Mouse (Mus musculus): Measurements from ENCODE around the gene Zfp786. TPM values are rescaled to one million over a fixed set of nuclear protein-coding genes. Genes with fewer than 3 reads are reported as not detected.
"Not testable (repeated sequence)": the region's sequence is repeated elsewhere in the genome, so short reads cannot be mapped to it uniquely, and the experiment has no call there.

Gene Zfp786
- polyA plus RNA-seq, 1 experiment from 2014 or later, result 2.4 TPM

DNA sequence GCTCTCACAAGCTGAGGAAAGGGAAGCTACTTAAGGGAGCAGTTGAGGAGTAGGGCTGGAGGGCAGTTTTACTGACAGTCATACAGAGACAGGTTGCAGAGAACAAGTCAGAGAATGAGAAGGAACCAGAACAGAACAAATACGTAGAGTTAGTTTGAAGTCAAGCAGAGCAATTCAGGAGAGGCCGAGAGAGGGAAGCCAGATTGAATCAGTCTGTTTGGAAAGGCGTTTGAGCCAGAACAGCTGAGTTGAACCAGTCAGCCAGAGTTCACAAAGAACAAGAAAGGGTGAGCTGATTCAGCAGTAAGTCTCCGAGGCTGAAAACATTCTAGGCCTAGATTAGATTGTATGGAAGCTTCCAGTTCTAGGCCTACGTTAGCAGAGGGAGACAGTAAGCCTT, 37.4 kb downstream of the Zfp786 start:
- Histone ChIP-seq H3K9me3 (no peaks in the 10 kb centered on the region), H3K4me3 (replicated peaks) (no peak overlapping the region), H3K4me2 (replicated peaks) (no peak overlapping the region), H3K9ac (no peak overlapping the region), H3K36me3 (peaks cover 28% of the 10 kb centered on the region), H3K27ac (no peak overlapping the region), H3K27me3 (replicated peaks) (no peaks in the 10 kb centered on the region), H3K4me1 (replicated peaks) (0 out of 2 replicates have a peak, but pooled peaks cover 2% of the 10 kb centered on the region)
- no peak for ATAC-seq
- WGBS, result 43% methylated on average over 5 of the region's 5 CpGs

DNA sequence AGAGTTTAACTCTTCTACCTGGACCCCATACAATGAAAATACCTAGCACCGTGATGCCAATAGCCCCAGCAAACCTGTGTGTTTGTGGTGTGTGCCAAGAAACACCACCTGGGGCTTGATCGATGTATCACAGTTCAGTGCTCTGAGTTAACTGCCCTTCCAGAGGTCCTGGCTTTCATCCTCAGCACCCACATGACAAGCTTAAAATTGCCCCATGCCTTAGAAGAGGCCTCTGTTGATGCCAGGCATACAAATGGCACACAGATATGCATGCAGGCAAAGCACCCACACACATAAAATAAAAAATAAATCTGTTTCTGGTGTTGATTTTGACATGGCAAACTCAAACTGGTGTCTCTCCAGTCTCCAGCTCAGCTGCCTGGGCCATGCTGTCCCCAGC, 38.1 kb downstream of the Zfp786 start:
- Histone ChIP-seq H3K9me3 (no peaks in the 10 kb centered on the region), H3K36me3 (peaks cover 23% of the 10 kb centered on the region), H3K4me3 (replicated peaks) (no peak overlapping the region), H3K27ac (no peak overlapping the region), H3K27me3 (replicated peaks) (no peaks in the 10 kb centered on the region), H3K9ac (no peak overlapping the region), H3K4me1 (replicated peaks) (0 out of 2 replicates have a peak, but pooled peaks cover 2% of the 10 kb centered on the region), H3K4me2 (replicated peaks) (no peak overlapping the region)
- whole genome bisulfite sequencing, result 96% methylated on average over 2 of the region's 2 CpGs
- no peak for ATAC-seq

DNA sequence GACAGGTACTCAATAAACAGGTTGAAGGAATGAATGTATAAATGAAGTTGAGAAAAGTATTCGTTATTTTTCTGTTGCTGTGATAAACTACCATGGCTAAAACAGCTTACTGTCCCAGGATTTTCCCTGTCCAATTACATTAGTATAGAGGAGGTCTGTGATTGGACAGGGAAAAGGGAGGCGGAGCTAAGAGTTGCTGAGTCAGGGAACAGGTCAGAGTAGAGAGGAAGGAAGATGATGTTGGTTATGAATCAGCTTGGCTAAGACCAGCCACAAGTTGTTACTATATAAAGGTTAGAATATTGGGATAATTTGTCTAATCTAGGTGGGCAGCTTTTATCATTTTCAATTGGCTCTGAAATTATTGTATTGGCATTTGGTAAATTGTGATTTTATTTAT, 39.9 kb downstream of the Zfp786 start:
- no peak overlapping the region for H3K9ac ChIP-seq
- 46% methylated on average over 2 of the region's 2 CpGs for WGBS
- H3K4me3 ChIP-seq (replicated peaks), result no peak overlapping the region
- no peak overlapping the region for H3K4me2 ChIP-seq (replicated peaks)
- H3K27me3 ChIP-seq (replicated peaks), result no peaks in the 10 kb centered on the region
- H3K27ac ChIP-seq, result no peak overlapping the region
- 0 out of 2 replicates have a peak, but pooled peaks cover 2% of the 10 kb centered on the region for H3K4me1 ChIP-seq (replicated peaks)
- H3K36me3 ChIP-seq, result peaks cover 8% of the 10 kb centered on the region
- no peaks in the 10 kb centered on the region for H3K9me3 ChIP-seq
- no peak for ATAC-seq

DNA sequence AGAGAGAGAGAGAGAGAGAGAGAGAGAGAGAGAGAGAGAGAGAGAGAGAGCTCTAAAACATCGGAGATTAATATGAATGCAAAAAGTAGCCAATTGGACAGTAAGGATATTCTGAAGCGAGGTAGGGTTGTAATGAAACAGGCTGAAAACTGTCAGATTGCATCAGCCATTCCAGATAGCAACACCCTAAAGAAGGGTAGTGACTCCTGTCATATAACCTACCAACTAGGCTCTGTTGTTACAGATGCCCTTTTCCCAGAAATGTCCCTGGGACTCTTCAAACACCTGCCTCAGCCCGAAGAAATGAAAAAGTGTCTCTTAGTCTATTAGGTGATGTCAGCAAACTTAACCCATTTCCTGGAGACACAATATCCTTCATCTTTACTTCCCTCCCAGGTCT, 41.8 kb downstream of the Zfp786 start:
- H3K27me3 ChIP-seq (replicated peaks), result no peaks in the 10 kb centered on the region
- 21% methylated on average over 3 of the region's 3 CpGs for WGBS
- 0 out of 2 replicates have a peak, but pooled peaks cover 2% of the 10 kb centered on the region for H3K4me1 ChIP-seq (replicated peaks)
- no peak for ATAC-seq
- H3K9ac ChIP-seq, result peak overlapping the region; percentile 60
- H3K9me3 ChIP-seq, result no peaks in the 10 kb centered on the region
- H3K4me3 ChIP-seq (replicated peaks), result peak overlapping the region; percentile 45
- peak overlapping the region; percentile 89 for H3K27ac ChIP-seq
- H3K4me2 ChIP-seq (replicated peaks), result peak overlapping the region; percentile 66
- H3K36me3 ChIP-seq, result no peaks in the 10 kb centered on the region

DNA sequence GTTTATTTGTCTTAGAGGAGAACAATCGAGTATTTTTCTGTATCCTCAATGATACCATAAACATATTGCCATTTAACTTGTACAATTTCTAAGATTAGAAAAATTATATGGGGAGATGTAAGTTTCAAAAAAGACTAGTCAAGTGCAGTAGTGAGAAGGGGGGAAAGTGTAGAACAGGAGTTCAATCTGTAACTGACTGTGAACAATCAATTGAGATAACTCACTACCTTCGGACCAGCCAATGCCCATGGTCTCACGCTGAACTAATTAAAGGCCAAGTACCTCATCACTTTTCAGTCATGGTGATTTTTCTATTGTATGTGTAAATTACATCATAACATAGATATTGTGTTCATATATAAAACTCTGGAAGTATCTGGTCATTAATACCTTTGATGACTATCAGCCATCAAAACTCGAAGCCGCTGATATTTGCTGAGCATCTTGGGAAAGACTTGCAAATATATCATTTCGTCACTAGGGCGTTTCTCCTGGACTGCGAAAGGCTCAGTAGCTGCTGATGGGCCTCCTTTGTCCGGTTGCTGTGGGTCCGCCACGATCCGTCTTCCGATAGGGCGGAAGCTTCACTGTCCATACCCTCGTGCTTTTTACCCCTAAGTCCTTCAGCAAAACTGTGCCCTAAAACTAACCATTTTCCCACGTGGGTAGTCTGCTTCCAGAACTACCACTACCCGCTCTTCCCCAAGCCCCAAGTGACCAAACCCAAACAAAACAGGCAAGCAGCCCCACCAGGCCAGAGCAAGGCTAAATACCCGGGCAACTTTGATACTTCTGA, 42.5 kb downstream of the Zfp786 start:
- H3K9ac ChIP-seq, result peak overlapping the region; percentile 60
- H3K4me2 ChIP-seq (replicated peaks), result peak overlapping the region; percentile 66
- peak overlapping the region; percentile 45 for H3K4me3 ChIP-seq (replicated peaks)
- peak; percentile 96 for ATAC-seq
- no peaks in the 10 kb centered on the region for H3K9me3 ChIP-seq
- peak overlapping the region; percentile 89 for H3K27ac ChIP-seq
- no peaks in the 10 kb centered on the region for H3K27me3 ChIP-seq (replicated peaks)
- 0 out of 2 replicates have a peak, but pooled peaks cover 2% of the 10 kb centered on the region for H3K4me1 ChIP-seq (replicated peaks)
- under 1% methylated on average over 18 of the region's 18 CpGs for WGBS
- H3K36me3 ChIP-seq, result no peaks in the 10 kb centered on the region

DNA sequence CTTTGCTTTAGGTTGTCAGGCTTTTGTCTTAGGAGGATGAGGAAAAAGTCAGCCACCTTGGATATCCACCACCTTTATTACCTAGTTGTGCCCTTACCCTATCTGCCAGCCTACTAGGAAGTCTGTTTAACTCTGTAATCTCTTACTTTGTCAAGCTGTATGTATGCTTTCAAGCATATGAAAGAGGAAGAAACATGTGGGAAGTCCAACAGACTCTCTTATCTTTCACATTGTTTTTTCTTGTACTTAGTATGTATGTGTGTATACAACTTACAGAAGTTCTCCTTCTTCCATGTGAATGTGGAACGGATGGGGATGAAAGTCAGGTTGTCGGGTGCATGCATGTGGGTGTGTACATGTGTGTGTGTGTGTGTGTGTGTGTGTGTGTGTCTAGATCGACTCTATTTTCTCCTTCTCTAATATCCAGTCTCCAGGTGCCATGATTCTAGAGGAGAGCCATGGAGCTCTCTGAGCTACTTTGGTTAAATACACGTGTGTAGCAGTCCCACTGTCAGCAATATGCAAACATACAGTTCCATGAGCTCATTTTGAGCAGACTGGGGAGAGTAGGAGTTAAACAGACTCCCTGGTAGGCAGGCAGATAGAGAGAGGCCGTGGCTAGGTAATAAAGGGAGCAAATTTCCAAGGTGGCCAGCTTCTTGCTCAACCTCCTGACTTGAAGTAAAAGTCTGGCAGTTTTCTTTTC, 45.8 kb downstream of the Zfp786 start:
- H3K9me3 ChIP-seq, result no peaks in the 10 kb centered on the region
- H3K4me1 ChIP-seq (replicated peaks), result 0 out of 2 replicates have a peak, but pooled peaks cover 2% of the 10 kb centered on the region
- H3K27me3 ChIP-seq (replicated peaks), result no peaks in the 10 kb centered on the region
- H3K27ac ChIP-seq, result no peak overlapping the region
- no peak for ATAC-seq
- WGBS, result 72% methylated on average over 5 of the region's 5 CpGs
- H3K4me3 ChIP-seq (replicated peaks), result no peak overlapping the region
- no peak overlapping the region for H3K9ac ChIP-seq
- no peaks in the 10 kb centered on the region for H3K36me3 ChIP-seq
- no peak overlapping the region for H3K4me2 ChIP-seq (replicated peaks)

DNA sequence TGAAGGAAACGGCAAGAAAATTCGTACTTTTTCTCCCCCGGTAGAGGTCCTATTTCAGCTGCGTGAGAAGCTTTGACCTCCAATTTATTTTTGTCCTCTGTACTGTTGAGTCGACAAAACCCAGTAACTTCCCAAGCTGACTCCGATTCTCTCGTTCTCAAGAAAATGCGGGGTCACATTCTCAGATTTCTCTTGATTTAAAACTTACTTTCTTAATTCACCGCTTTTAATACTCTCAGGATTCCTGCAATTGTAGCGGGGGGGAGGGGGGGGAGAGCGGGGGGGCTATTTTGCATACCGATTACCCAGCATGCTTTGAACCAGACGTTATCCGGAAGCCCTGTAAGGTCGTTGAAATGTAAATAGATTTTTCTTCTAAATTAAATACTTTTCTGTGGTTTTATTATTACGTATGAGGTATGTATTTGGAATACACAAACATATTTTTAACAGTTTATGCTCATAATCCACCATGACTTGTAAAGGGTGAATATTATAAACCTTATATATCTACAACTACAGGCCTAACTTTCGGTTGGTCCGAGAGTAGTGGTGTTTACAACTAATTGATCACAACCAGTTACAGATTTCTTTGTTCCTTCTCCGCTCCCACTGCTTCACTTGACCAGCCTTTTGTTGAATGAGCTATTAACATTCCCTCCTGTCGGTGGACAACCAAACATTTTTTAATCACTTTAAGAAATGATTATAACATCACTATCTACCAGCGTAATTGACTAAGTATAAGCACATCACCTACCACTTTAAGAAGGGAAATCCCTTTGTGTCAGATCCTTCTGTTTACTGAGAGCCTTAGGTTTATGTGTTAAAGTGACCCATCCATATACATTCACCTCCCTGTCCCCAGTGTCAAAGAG, 49.3 kb downstream of the Zfp786 start:
- H3K9ac ChIP-seq, result peak overlapping the region; percentile 42
- WGBS, result under 1% methylated on average over 21 of the region's 21 CpGs
- H3K9me3 ChIP-seq, result no peaks in the 10 kb centered on the region
- peak overlapping the region; percentile 66 for H3K27ac ChIP-seq
- H3K36me3 ChIP-seq, result no peaks in the 10 kb centered on the region
- peak overlapping the region; percentile 52 for H3K4me2 ChIP-seq (replicated peaks)
- no peaks in the 10 kb centered on the region for H3K4me1 ChIP-seq (replicated peaks)
- ATAC-seq, result peak; percentile 82
- H3K4me3 ChIP-seq (replicated peaks), result peak overlapping the region; percentile 44
- H3K27me3 ChIP-seq (replicated peaks), result no peaks in the 10 kb centered on the region

DNA sequence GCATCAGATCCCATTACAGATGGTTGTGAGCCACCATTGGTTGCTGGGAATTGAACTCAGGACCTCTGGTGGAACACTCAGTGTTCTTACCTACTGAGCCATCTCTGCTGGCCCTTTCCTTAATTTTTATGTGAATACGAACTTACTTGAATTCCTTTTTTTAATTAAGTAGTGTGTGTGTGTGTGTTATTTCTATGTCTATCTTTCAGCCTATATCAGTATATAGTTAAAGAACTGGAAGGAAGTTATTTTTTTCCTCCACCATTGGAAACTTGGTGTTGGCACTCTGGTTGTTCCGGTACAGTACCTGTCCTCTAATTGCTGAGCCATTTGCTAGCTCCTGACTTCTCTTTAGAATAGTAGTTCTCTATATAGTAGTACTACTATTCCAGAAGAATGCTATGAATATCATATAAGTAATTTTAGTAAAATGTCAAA, 50.1 kb downstream of the Zfp786 start:
- Histone ChIP-seq H3K4me3 (replicated peaks) (peak overlapping the region; percentile 44), H3K36me3 (no peaks in the 10 kb centered on the region), H3K27me3 (replicated peaks) (no peaks in the 10 kb centered on the region), H3K4me2 (replicated peaks) (peak overlapping the region; percentile 28), H3K27ac (no peak overlapping the region), H3K4me1 (replicated peaks) (no peaks in the 10 kb centered on the region), H3K9ac (no peak overlapping the region), H3K9me3 (no peaks in the 10 kb centered on the region)
- 9% methylated on average over 2 of the region's 2 CpGs for WGBS
- ATAC-seq, result peak; percentile 48

DNA sequence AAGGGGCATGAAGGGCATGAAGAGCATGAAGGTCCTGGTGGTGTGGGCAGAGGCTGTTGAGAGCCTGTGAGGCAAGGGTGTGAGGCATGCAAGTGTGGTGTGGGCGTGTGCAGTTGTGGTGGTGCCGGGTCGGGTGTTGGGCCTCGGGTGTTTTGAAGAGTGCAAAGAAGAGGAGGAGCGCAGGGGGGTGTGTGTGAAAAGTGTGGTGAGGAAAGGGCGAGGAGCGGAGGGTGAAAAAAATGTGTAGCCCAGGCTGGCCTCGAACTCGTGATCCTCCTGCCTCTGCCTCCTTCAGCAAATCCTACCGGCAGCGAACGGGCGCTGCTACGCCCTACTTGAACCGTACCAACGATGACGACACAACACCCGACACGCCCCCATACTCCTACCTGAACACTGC, 58.9 kb downstream of the Zfp786 start:
- Histone ChIP-seq H3K4me3 (replicated peaks) (peak overlapping the region; percentile 22), H3K4me2 (replicated peaks) (peak overlapping the region; percentile 43)
- not testable (repeated sequence) for H3K4me1 ChIP-seq (replicated peaks); H3K27ac ChIP-seq; H3K27me3 ChIP-seq (replicated peaks); H3K9me3 ChIP-seq; H3K9ac ChIP-seq; ATAC-seq; H3K36me3 ChIP-seq
- 47% methylated on average over 9 of the region's 19 CpGs for WGBS

DNA sequence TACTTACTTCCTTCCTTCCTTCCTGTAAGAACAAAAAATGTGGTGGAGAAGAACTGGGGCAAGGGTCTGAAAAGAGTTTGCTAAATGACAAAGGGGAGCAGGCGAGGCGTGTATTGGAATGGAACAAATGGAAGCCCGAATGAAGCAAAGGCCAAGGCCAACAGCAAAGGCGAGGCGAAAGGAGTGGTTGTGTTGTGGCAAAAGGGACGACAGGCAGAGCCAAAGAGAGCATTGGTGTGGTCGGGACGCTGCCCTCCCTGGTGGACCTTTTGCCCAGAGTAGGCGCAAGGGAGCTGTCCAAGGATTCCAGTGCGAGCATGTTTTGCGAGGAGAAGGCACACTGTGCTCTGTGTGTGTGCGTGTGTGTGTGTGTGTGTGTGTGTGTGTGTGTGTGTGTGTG, 59.6 kb downstream of the Zfp786 start:
- H3K4me2 ChIP-seq (replicated peaks); H3K36me3 ChIP-seq; ATAC-seq; H3K4me3 ChIP-seq (replicated peaks); H3K9me3 ChIP-seq; H3K27ac ChIP-seq; H3K9ac ChIP-seq; H3K27me3 ChIP-seq (replicated peaks); H3K4me1 ChIP-seq (replicated peaks): not testable (repeated sequence)
- WGBS, result 85% methylated on average over 12 of the region's 12 CpGs

DNA sequence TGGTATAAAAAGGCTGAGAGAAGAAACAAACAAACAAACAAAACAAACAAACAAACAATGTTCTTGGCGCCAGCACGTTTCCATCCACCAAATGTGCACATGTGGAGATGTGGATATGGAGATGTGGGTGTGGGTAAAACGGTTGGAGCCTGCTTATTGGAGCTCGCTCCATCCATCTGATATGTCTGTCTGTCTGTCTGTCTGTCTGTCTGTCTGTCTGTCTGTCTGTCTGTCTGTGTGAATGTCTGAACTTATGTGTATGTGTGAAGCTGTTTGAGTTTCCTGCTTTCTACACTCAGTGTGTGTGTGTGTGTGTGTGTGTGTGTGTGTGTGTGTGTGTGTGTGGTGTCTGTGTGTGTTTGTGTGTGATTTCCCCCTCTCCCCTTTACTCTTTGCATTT, 60.8 kb downstream of the Zfp786 start:
- H3K9ac ChIP-seq; H3K9me3 ChIP-seq; H3K4me3 ChIP-seq (replicated peaks); H3K27me3 ChIP-seq (replicated peaks); ATAC-seq; H3K36me3 ChIP-seq; H3K4me1 ChIP-seq (replicated peaks); H3K27ac ChIP-seq; H3K4me2 ChIP-seq (replicated peaks): not testable (repeated sequence)
- 66% methylated on average over 4 of the region's 4 CpGs for WGBS

All from intestine, embryonic 15.5 days (tissue).